Mouse (Mus musculus) limb, embryonic 13.5 days (tissue): Measurements from ENCODE around the gene Gm45140. TPM values are rescaled to one million over a fixed set of nuclear protein-coding genes. Genes with fewer than 3 reads are reported as not detected.

ENCODE experiments used
- ATAC-seq: fragments of 200-750 bp; cut with Nextera tagmentation; 2 replicates; pipeline ENCODE4 v1.8.0; 2017; ENCODE audit warnings: low read depth, moderate number of reproducible peaks, moderate TSS enrichment; ENCODE audit not compliant: low FRiP score
- H3K27ac ChIP-seq: fragments of 300-500 bp; sonication (generic); 2 replicates; pipeline ENCODE4 v1.5.1; 2015; ENCODE audit warnings: inconsistent platforms, mild to moderate bottlenecking, moderate library complexity
- H3K27me3 ChIP-seq: fragments of 300-500 bp; sonication (generic); 2 replicates; pipeline ENCODE4 v1.6.1; 2015; ENCODE audit warnings: mild to moderate bottlenecking, inconsistent platforms
- H3K36me3 ChIP-seq: fragments of 300-500 bp; sonication (generic); 2 replicates; pipeline ENCODE4 v1.6.1; 2015; ENCODE audit warnings: inconsistent platforms, mild to moderate bottlenecking, moderate library complexity
- H3K4me1 ChIP-seq: fragments of 300-500 bp; sonication (generic); 2 replicates; pipeline ENCODE4 v1.6.1; 2015; ENCODE audit warnings: inconsistent platforms
- H3K4me2 ChIP-seq: fragments of 300-500 bp; sonication (generic); replicated peaks from 2 replicates; pipeline ENCODE4 v1.6.1; 2015; ENCODE audit warnings: inconsistent platforms, mild to moderate bottlenecking, moderate library complexity
- H3K4me3 ChIP-seq: fragments of 300-500 bp; sonication (generic); 2 replicates; pipeline ENCODE4 v1.5.1; 2015; ENCODE audit warnings: moderate library complexity, mild to moderate bottlenecking, inconsistent platforms
- H3K9ac ChIP-seq: fragments of 300-500 bp; sonication (generic); 2 replicates; pipeline ENCODE4 v1.6.1; 2015; ENCODE audit warnings: mild to moderate bottlenecking, inconsistent platforms
- H3K9me3 ChIP-seq: fragments of 300-500 bp; sonication (generic); 2 replicates; pipeline ENCODE4 v1.6.1; 2016; ENCODE audit warnings: inconsistent platforms
- WGBS: fragments of 180-500 bp; shearing (Covaris S2); methylation state at CpG from one replicate; pipeline ENCODE4 v1.1.7; 2015; 5-methylcytosine and 5-hydroxymethylcytosine counted together
- polyA plus RNA-seq: library from polyadenylated mRNA; unstranded; fragments of >200 nt; fragmentation: Nextera tagmentation; extraction: Ambion mirVana; gene quantifications from 2 replicates; pipeline ENCODE4 v1.2.1, GENCODE M21; 2015

The Gm45140 gene
- polyA plus RNA-seq, 1 experiment from 2014 or later, result 6.8 TPM

- Histone ChIP-seq H3K27me3 (no peaks in the 10 kb centered on the region), H3K36me3 (peaks cover 32% of the 10 kb centered on the region), H3K4me3 (no peak overlapping the region), H3K4me1 (peaks cover 18% of the 10 kb centered on the region), H3K27ac (no peak overlapping the region), H3K9ac (no peak overlapping the region), H3K4me2 (no peak overlapping the region), H3K9me3 (no peaks in the 10 kb centered on the region)
- WGBS, result 94% methylated on average over 10 of the region's 10 CpGs
- no peak for ATAC-seq
These were observed 41.6 kb downstream of the Gm45140 start for GRCm38 (mm10) chr6:87793821-87794510.

DNA sequence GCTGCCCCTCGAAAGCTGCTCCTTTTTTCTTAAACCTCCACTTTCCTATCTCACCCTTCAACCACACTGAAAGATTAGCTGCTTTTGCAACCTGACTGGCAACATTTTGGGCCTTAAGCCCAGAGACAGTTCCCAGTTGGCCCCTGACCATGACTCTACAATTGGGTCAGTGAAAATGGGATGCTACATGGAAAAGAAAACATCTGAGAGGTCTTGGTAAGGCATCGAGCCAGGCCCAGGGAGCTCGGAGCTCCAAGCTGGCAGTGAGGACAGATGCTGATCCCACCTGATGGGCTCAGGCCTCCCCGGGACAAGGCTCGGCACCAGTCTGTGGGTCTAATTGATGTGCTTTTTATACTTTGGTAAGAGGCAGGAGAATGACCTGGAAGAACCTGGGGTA is 43.8 kb downstream of the Gm45140 start:
- Histone ChIP-seq H3K36me3 (peaks cover 28% of the 10 kb centered on the region), H3K27me3 (no peaks in the 10 kb centered on the region), H3K9ac (no peak overlapping the region), H3K9me3 (no peaks in the 10 kb centered on the region), H3K4me2 (no peak overlapping the region), H3K4me3 (no peak overlapping the region), H3K27ac (no peak overlapping the region), H3K4me1 (peaks cover 11% of the 10 kb centered on the region)
- no peak for ATAC-seq
- 95% methylated on average over 5 of the region's 5 CpGs for WGBS

GRCm38 (mm10) chr6:87790779-87791480 is 44.7 kb downstream of the Gm45140 start:
- Histone ChIP-seq H3K4me1 (peaks cover 11% of the 10 kb centered on the region), H3K36me3 (peaks cover 28% of the 10 kb centered on the region), H3K9ac (no peak overlapping the region), H3K27me3 (no peaks in the 10 kb centered on the region), H3K4me3 (no peak overlapping the region), H3K27ac (no peak overlapping the region), H3K9me3 (no peaks in the 10 kb centered on the region), H3K4me2 (no peak overlapping the region)
- WGBS, result 65% methylated on average over 7 of the region's 7 CpGs
- no peak for ATAC-seq

GRCm38 (mm10) chr6:87789791-87790190 is 45.8 kb downstream of the Gm45140 start:
- peaks cover 11% of the 10 kb centered on the region for H3K4me1 ChIP-seq
- no peak for ATAC-seq
- no peaks in the 10 kb centered on the region for H3K9me3 ChIP-seq
- peak overlapping the region; percentile 50 for H3K9ac ChIP-seq
- no peak overlapping the region for H3K4me2 ChIP-seq
- H3K36me3 ChIP-seq, result peaks cover 28% of the 10 kb centered on the region
- 93% methylated on average over 6 of the region's 6 CpGs for WGBS
- no peaks in the 10 kb centered on the region for H3K27me3 ChIP-seq
- H3K27ac ChIP-seq, result no peak overlapping the region; the same call in 1 of the 2 replicates
- no peak overlapping the region for H3K4me3 ChIP-seq

GRCm38 (mm10) chr6:87788896-87789587 is 46.6 kb downstream of the Gm45140 start:
- no peak overlapping the region; the same call in 1 of the 2 replicates for H3K27ac ChIP-seq
- H3K4me1 ChIP-seq, result peaks cover 11% of the 10 kb centered on the region
- no peak for ATAC-seq
- H3K36me3 ChIP-seq, result peaks cover 28% of the 10 kb centered on the region
- H3K4me2 ChIP-seq, result no peak overlapping the region
- H3K27me3 ChIP-seq, result no peaks in the 10 kb centered on the region
- WGBS, result 46% methylated on average over 5 of the region's 5 CpGs
- no peak overlapping the region for H3K4me3 ChIP-seq
- peak overlapping the region; percentile 50; the same call in 1 of the 2 replicates for H3K9ac ChIP-seq
- no peaks in the 10 kb centered on the region for H3K9me3 ChIP-seq

- H3K9ac ChIP-seq, result no peak overlapping the region
- H3K4me2 ChIP-seq, result no peak overlapping the region
- H3K9me3 ChIP-seq, result no peaks in the 10 kb centered on the region
- peaks cover 24% of the 10 kb centered on the region for H3K36me3 ChIP-seq
- no peak for ATAC-seq
- WGBS, result 93% methylated on average over 9 of the region's 9 CpGs
- no peak overlapping the region for H3K27ac ChIP-seq
- H3K4me1 ChIP-seq, result peaks cover 11% of the 10 kb centered on the region
- H3K27me3 ChIP-seq, result no peaks in the 10 kb centered on the region
- no peak overlapping the region for H3K4me3 ChIP-seq
These were observed 47.2 kb downstream of the Gm45140 start for GRCm38 (mm10) chr6:87788266-87788895.

- Histone ChIP-seq H3K9me3 (no peaks in the 10 kb centered on the region), H3K27ac (no peak overlapping the region), H3K27me3 (no peaks in the 10 kb centered on the region), H3K4me1 (peaks cover 11% of the 10 kb centered on the region), H3K36me3 (peaks cover 14% of the 10 kb centered on the region), H3K4me3 (no peak overlapping the region), H3K4me2 (no peak overlapping the region), H3K9ac (no peak overlapping the region)
- WGBS, result 81% methylated on average over 6 of the region's 6 CpGs
- ATAC-seq, result no peak
These were observed 48.3 kb downstream of the Gm45140 start for GRCm38 (mm10) chr6:87787108-87787890.

GRCm38 (mm10) chr6:87786621-87787020 is 49.0 kb downstream of the Gm45140 start:
- 87% methylated on average over 5 of the region's 5 CpGs for WGBS
- Histone ChIP-seq H3K27me3 (no peaks in the 10 kb centered on the region), H3K27ac (no peak overlapping the region), H3K4me2 (no peak overlapping the region), H3K9ac (no peak overlapping the region), H3K4me1 (peaks cover 11% of the 10 kb centered on the region), H3K36me3 (peaks cover 7% of the 10 kb centered on the region), H3K4me3 (no peak overlapping the region), H3K9me3 (no peaks in the 10 kb centered on the region)
- no peak for ATAC-seq

GRCm38 (mm10) chr6:87784033-87784432 is 51.6 kb downstream of the Gm45140 start:
- Histone ChIP-seq H3K9ac (no peak overlapping the region), H3K9me3 (no peaks in the 10 kb centered on the region), H3K27me3 (no peaks in the 10 kb centered on the region), H3K4me3 (no peak overlapping the region), H3K4me1 (peaks cover 3% of the 10 kb centered on the region), H3K4me2 (no peak overlapping the region), H3K36me3 (no peaks in the 10 kb centered on the region), H3K27ac (no peak overlapping the region)
- ATAC-seq, result no peak
- 79% methylated on average over 8 of the region's 8 CpGs for WGBS

- no peaks in the 10 kb centered on the region for H3K9me3 ChIP-seq
- 79% methylated on average over 10 of the region's 10 CpGs for WGBS
- no peak overlapping the region for H3K27ac ChIP-seq
- H3K4me2 ChIP-seq, result no peak overlapping the region
- H3K36me3 ChIP-seq, result no peaks in the 10 kb centered on the region
- no peaks in the 10 kb centered on the region for H3K27me3 ChIP-seq
- no peak for ATAC-seq
- no peak overlapping the region for H3K9ac ChIP-seq
- no peak overlapping the region for H3K4me3 ChIP-seq
- H3K4me1 ChIP-seq, result peaks cover 8% of the 10 kb centered on the region; the same call in 1 of the 2 replicates
These were observed 54.9 kb downstream of the Gm45140 start for GRCm38 (mm10) chr6:87780546-87781301.
